Mouse (Mus musculus) limb, embryonic 10.5 days (tissue): ENCODE results near the gene Dnajc4. TPM values are rescaled to one million over a fixed set of nuclear protein-coding genes. Genes with fewer than 3 reads are reported as not detected.

ENCODE experiments used
- DNase-seq: peaks from one replicate; pipeline ENCODE4 v3.0.0-alpha.2; 2017; ENCODE audit warnings: low spot score
- H3K27ac ChIP-seq: fragments of 300-500 bp; sonication (generic); 2 replicates; pipeline ENCODE4 v1.5.1; 2016; ENCODE audit warnings: mild to moderate bottlenecking
- H3K27me3 ChIP-seq: fragments of 300-500 bp; sonication (generic); 2 replicates; pipeline ENCODE4 v1.6.1; 2016; ENCODE audit warnings: low read depth, mild to moderate bottlenecking; ENCODE audit not compliant: poor library complexity, severe bottlenecking
- H3K36me3 ChIP-seq: fragments of 300-500 bp; sonication (generic); 2 replicates; pipeline ENCODE4 v1.6.1; 2016; ENCODE audit warnings: mild to moderate bottlenecking, moderate library complexity
- H3K4me1 ChIP-seq: fragments of 300-500 bp; sonication (generic); 2 replicates; pipeline ENCODE4 v1.6.1; 2016
- H3K4me3 ChIP-seq: fragments of 300-500 bp; sonication (generic); 2 replicates; pipeline ENCODE4 v1.5.1; 2016; ENCODE audit warnings: mild to moderate bottlenecking, moderate library complexity
- H3K9me3 ChIP-seq: fragments of 300-500 bp; sonication (generic); replicated peaks from 2 replicates; pipeline ENCODE4 v1.6.1; 2016; ENCODE audit warnings: mild to moderate bottlenecking
- WGBS: fragments of 180-500 bp; shearing (Covaris S2); methylation state at CpG from one replicate; pipeline ENCODE4 v1.1.7; 2016; 5-methylcytosine and 5-hydroxymethylcytosine counted together
- polyA plus RNA-seq: library from polyadenylated mRNA; unstranded; fragments of >200 nt; fragmentation: Nextera tagmentation; extraction: Ambion mirVana; gene quantifications from 2 replicates; pipeline ENCODE4 v1.2.1, GENCODE M21; 2016

Dnajc4 gene
- polyA plus RNA-seq, 1 experiment from 2014 or later: 19.4 TPM

GRCm38 (mm10) chr19:6943709-6944108 lies 48.7 kb downstream of the Dnajc4 start:
- no peak for DNase-seq
- peaks cover 3% of the 10 kb centered on the region for H3K36me3 ChIP-seq
- H3K4me1 ChIP-seq: peaks cover 25% of the 10 kb centered on the region
- no peak overlapping the region for H3K4me3 ChIP-seq
- no peak overlapping the region for H3K27ac ChIP-seq
- H3K27me3 ChIP-seq: peaks cover 18% of the 10 kb centered on the region; the same call in 1 of the 2 replicates
- 91% methylated on average over 6 of the region's 6 CpGs for WGBS
- H3K9me3 ChIP-seq: no peaks in the 10 kb centered on the region

- 27% methylated on average over 5 of the region's 5 CpGs for WGBS
- H3K36me3 ChIP-seq: peaks cover 3% of the 10 kb centered on the region
- no peak for DNase-seq
These were observed 49.6 kb downstream of the Dnajc4 start for GRCm38 (mm10) chr19:6942764-6943163.

DNA sequence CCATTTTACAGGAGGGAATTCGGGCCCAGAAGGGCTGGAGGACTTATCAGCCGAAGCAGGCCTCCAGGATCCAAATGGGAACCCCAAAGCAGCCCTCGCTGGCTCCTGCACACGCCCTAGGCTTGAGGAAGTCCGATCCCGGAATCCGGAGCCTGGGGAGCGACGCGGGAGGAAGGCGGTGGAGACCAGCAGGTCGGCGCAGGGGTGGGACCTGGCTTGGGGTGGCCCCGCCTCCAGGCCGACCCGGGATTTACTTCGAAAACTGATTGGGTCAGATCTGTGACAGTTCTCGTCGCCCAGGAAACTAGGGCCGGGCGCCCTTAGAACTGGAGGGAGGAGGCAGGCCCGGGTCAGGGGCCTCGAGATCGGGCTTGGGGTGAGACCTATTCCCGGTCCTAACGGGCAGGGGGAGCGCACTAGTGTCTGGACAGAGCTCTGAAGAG lies 50.1 kb downstream of the Dnajc4 start, which contains the start of gene Gpr137:
Gene Gpr137, minus strand, starts transcription at position 232 of the 443 bp plus-strand sequence.
- Histone ChIP-seq H3K27me3 (peaks cover 28% of the 10 kb centered on the region), H3K4me3 (peak within 1 kb of the TSS; percentile 86), H3K36me3 (peaks cover 3% of the 10 kb centered on the region), H3K9me3 (no peaks in the 10 kb centered on the region), H3K4me1 (peaks cover 25% of the 10 kb centered on the region), H3K27ac (peak within 1 kb of the TSS; percentile 92)
- 0% methylated on average over 27 of the region's 27 CpGs for WGBS
- peak; percentile 89 for DNase-seq

More at GRCm38 (mm10) chr19:6942764-6943163, 49.6 kb downstream of the Dnajc4 start:
- H3K4me3 ChIP-seq: peak overlapping the region; percentile 86
- H3K27ac ChIP-seq: peak overlapping the region; percentile 92
- H3K27me3 ChIP-seq: peaks cover 27% of the 10 kb centered on the region
- peaks cover 25% of the 10 kb centered on the region for H3K4me1 ChIP-seq
- H3K9me3 ChIP-seq: no peaks in the 10 kb centered on the region

GRCm38 (mm10) chr19:6941372-6942248 lies 50.8 kb downstream of the Dnajc4 start, which contains the start of gene Bad:
Bad (plus strand) TSS chr19:6941861.
- Histone ChIP-seq H3K36me3 (peaks cover 3% of the 10 kb centered on the region), H3K4me3 (peak within 1 kb of the TSS; percentile 86), H3K27ac (peak within 1 kb of the TSS; percentile 92), H3K4me1 (peaks cover 25% of the 10 kb centered on the region), H3K27me3 (peaks cover 31% of the 10 kb centered on the region), H3K9me3 (no peaks in the 10 kb centered on the region)
- peak; percentile 98 for DNase-seq
- WGBS: under 1% methylated on average over 83 of the region's 83 CpGs

DNA sequence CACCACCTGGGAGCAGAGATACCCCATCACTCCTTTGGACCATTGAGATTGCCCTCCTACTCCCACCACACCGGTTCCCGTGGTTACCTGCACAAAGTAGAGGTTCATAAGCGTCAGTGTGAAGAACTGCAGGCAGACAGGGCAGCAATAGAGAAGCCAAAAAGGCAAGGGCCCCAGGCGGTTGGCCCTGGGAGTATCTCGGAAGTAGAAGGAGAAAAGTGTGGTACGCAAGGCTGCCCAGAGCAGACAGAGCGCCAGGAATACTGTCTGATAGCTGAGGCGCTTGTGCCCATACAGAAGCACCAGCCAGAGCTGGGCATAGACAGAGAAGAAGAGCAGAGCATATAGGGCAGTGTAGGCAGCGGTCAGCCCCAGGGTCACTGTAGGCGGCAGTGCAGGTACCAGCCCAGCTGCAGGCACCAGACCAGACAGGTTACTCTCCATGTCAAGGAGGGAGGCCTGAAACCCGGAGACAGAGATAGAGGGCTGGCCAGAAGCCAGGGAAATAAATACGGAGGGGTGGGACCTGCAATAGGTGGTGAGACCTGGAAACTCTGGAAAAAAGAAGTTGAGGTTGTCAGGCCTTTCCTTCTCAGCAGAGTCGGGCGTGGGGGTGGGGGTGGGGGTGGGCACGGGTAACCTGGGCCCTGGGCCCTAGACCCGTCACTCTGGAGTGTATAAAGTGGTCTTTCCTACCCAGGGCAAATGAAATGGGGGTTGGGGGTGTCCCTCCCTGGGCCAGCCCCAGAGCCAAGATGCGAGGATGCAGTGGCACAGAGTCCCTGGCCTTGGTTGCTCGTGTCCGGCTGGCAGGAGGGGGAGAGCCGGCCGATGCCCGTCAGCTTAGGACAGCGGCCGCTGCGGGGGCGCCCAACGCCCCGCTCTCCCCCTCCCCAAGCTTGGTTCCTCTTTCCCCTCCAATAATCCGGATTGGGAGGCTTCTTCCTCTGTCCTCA lies 51.7 kb downstream of the Dnajc4 start:
- Histone ChIP-seq H3K9me3 (no peaks in the 10 kb centered on the region), H3K27me3 (peaks cover 40% of the 10 kb centered on the region), H3K4me1 (peaks cover 25% of the 10 kb centered on the region), H3K36me3 (peaks cover 3% of the 10 kb centered on the region), H3K27ac (peak overlapping the region; percentile 92), H3K4me3 (peak overlapping the region; percentile 86)
- no peak for DNase-seq
- WGBS: 22% methylated on average over 29 of the region's 29 CpGs

DNA sequence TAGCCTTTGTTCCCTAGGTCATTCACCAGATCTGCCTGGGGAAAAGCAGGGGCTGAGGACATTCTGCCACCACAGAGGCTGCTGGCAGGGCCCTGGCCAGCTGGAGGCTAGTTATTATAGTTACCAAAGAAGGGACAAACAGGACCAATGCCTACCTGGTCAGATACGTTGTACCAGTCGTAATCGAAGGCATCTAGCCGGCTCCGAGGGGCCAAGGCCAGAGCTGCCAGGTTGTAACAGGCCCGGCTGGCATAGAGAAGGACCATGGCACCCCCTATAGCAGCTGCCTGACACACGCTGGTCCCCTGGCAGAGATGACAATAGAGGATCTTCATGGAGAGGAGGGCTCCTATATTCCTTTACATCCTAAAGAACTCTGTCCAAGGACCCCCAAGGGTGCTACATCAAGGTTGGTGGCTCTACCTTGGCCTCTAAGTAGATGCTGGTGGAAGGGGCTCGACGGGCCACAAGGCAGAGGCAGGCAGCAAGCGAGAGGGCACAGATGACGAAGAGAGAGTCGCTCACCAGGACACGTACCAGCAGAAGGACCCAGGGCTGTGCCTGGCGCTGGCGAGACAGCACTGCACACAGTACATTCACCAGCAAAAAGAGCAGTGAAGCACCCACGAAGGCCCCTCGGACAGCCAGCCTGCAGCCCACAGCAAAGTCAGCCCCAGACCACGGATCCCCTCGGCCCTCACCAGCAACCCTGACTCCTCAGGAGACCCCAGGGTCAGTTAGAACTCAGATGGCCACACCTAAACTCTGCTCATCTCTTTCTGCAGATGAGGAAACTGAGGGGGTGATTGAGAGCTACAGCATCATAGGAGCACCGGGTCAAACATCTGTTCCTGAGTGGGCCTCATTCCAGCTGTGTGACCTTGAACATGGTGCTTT lies 53.0 kb downstream of the Dnajc4 start:
- peaks cover 25% of the 10 kb centered on the region for H3K4me1 ChIP-seq
- no peaks in the 10 kb centered on the region for H3K9me3 ChIP-seq
- H3K4me3 ChIP-seq: 0 out of 2 replicates have a peak overlapping the region, but pooled peaks have one; percentile 11
- H3K27me3 ChIP-seq: peaks cover 53% of the 10 kb centered on the region
- 90% methylated on average over 20 of the region's 20 CpGs for WGBS
- DNase-seq: no peak
- H3K27ac ChIP-seq: no peak overlapping the region
- H3K36me3 ChIP-seq: no peaks in the 10 kb centered on the region

Other genes starting within 250 kb of the Dnajc4 start
- gene Rps6ka4, start 151.9 kb downstream of the Dnajc4 start, polyA plus RNA-seq: 2.8 and 4.8 TPM in 2 replicates
- gene Ccdc88b, start 134.4 kb downstream of the Dnajc4 start, polyA plus RNA-seq: 0.15 and 0.61 TPM in 2 replicates
- gene Trmt112, start 82.9 kb downstream of the Dnajc4 start, polyA plus RNA-seq: 157 and 168 TPM in 2 replicates
- 122 and 131 TPM in 2 replicates for gene Prdx5, start 82.5 kb downstream of the Dnajc4 start, polyA plus RNA-seq
- gene Esrra, start 70.8 kb downstream of the Dnajc4 start, polyA plus RNA-seq: 6.2 and 7.0 TPM in 2 replicates
- 0.76 and 0.93 TPM in 2 replicates for gene Catsperz, start 67.2 kb downstream of the Dnajc4 start, polyA plus RNA-seq
- gene Kcnk4, start 58.1 kb downstream of the Dnajc4 start, polyA plus RNA-seq: 0.11 TPM in 1 of 2 replicates, not detected in the other
- 51.8 and 55.3 TPM in 2 replicates for gene Bad, start 50.7 kb downstream of the Dnajc4 start, polyA plus RNA-seq
- gene Gpr137, start 50.1 kb downstream of the Dnajc4 start, polyA plus RNA-seq: 21.6 and 24.4 TPM in 2 replicates
- gene Ppp1r14b, start 17.6 kb downstream of the Dnajc4 start, polyA plus RNA-seq: 245 and 281 TPM in 2 replicates
- gene Plcb3, start 16.1 kb downstream of the Dnajc4 start, polyA plus RNA-seq: 29.2 and 37.8 TPM in 2 replicates
- gene Fkbp2, start 12.1 kb downstream of the Dnajc4 start, polyA plus RNA-seq: 94.0 and 102 TPM in 2 replicates
- 41.1 and 41.7 TPM in 2 replicates for gene Vegfb, start 4.9 kb downstream of the Dnajc4 start, polyA plus RNA-seq
- gene Nudt22, start 3.5 kb upstream of the Dnajc4 start, polyA plus RNA-seq: 21.1 and 21.2 TPM in 2 replicates
- 7.4 and 10.6 TPM in 2 replicates for gene Trpt1, start 3.6 kb upstream of the Dnajc4 start, polyA plus RNA-seq
- gene Fermt3, start 26.9 kb upstream of the Dnajc4 start, polyA plus RNA-seq: 7.0 and 7.5 TPM in 2 replicates
- 455 and 483 TPM in 2 replicates for gene Stip1, start 47.4 kb upstream of the Dnajc4 start, polyA plus RNA-seq
- gene Macrod1, start 64.2 kb upstream of the Dnajc4 start, polyA plus RNA-seq: 2.8 and 4.4 TPM in 2 replicates
- 0.54 and 1.6 TPM in 2 replicates for gene Flrt1, start 113.2 kb upstream of the Dnajc4 start, polyA plus RNA-seq
- 252 and 263 TPM in 2 replicates for gene Otub1, start 213.7 kb upstream of the Dnajc4 start, polyA plus RNA-seq
- 862 and 928 TPM in 2 replicates for gene Cox8a, start 225.0 kb upstream of the Dnajc4 start, polyA plus RNA-seq
- gene Naa40, start 248.6 kb upstream of the Dnajc4 start, polyA plus RNA-seq: 92.0 and 92.4 TPM in 2 replicates